Mouse (Mus musculus) leukemia stem cell, adult 10-12 weeks (primary cell): Measurements from ENCODE around the gene Xpnpep2. TPM values are rescaled to one million over a fixed set of nuclear protein-coding genes. Genes with fewer than 3 reads are reported as not detected.

Experiments used
- polyA plus RNA-seq: library from polyadenylated mRNA; stranded (reverse); fragments of >175 nt; gene quantifications from 2 replicates; pipeline ENCODE4 v1.2.3, GENCODE M21; 2012; ENCODE audit warnings: low replicate concordance

Xpnpep2 gene
- polyA plus RNA-seq = 0.07 TPM in 1 of 2 replicates, not detected in the other

DNA sequence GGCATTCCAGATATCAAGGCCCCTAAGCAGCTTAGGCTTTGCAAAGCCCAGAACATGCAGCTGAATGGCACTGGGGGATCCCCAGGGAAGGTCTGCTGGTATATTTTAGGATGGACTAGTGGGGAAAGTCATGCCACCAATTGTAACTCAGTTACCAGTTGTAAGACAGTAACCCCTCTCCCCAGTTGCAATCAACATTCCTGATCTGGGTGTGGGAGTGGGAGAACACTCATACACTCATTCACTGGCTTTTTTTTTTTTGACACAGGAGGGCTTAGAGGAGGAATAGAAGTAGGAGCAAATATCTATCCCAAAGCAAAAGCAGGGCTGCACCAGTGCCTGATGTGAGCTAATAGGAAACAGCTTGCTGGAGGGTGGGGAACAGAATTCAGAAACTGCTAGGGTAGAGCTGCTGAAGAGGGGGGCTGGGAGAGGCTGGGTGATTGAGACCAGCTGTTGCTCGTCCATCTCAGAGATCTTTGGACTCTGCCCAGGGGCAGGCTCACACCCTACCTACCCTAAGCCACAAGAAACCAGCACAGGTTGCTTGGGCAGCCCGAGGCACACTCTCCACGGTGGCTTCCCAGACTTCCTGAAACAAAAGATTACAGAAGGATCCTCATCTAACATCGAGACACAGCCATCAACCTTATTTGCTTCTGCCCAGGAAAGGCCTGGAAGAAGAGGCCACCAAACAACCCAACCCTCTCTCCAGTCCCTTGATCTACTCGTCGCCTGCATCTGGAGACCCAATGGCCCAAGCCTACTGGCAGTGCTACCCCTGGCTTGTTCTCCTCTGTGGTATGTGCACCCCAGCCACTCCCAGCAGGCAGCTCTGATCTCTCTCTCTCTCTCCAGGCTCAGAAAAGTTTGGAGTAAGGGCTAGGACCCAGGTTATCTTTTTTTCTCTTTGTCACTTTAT lies at the start of gene Xpnpep2:
Xpnpep2 (plus strand) TSS at position 332 of the 922 bp plus-strand sequence.

GRCm38 (mm10) chrX:48146262-48146661 lies 37.7 kb downstream of the Xpnpep2 start, which contains the start of gene Sash3:
Gene Sash3 (plus strand): TSS chrX:48146436.

Other genes starting within 250 kb of the Xpnpep2 start
- gene Smarca1, start 215.8 kb upstream of the Xpnpep2 start, polyA plus RNA-seq = not detected in 2 replicates
- gene Ocrl, start 196.3 kb upstream of the Xpnpep2 start, polyA plus RNA-seq = 1.8 and 2.8 TPM in 2 replicates
- 0.40 and 0.64 TPM in 2 replicates for gene Apln, start 73.9 kb upstream of the Xpnpep2 start, polyA plus RNA-seq
- gene Sash3, start 37.7 kb downstream of the Xpnpep2 start, polyA plus RNA-seq = 10.5 and 30.4 TPM in 2 replicates
- 2.2 and 8.2 TPM in 2 replicates for gene Zdhhc9, start 100.2 kb downstream of the Xpnpep2 start, polyA plus RNA-seq
- gene Utp14a, start 148.1 kb downstream of the Xpnpep2 start, polyA plus RNA-seq = 2.8 and 7.6 TPM in 2 replicates
- gene Bcorl1, start 232.6 kb downstream of the Xpnpep2 start, polyA plus RNA-seq = 2.9 and 10.4 TPM in 2 replicates